8 mouse cellular contexts compared by ENCODE assay signal in genomic region chr3:131337749-131338148, GRCm38 (mm10). TPM values are rescaled to one million over a fixed set of nuclear protein-coding genes. Genes with fewer than 3 reads are reported as not detected.
DNase-seq lines count a peak whose midpoint lies in the region; TF ChIP-seq lines count a peak whose summit lies in the region.
"Not testable (repeated sequence)": the region's sequence is repeated elsewhere in the genome, so short reads cannot be mapped to it uniquely, and the experiment has no call there.
"Had no signal": no experiment of that assay in that cellular context is flagged by ENCODE, and none has a peak within 500 bp of the region (broad histone marks: within the 10 kb centered on the region; RNA-seq: fewer than 3 reads in every experiment).

No protein-coding gene starts in this region.

- DNase-seq in kidney, adult 11 months, result peak; percentile 39
- DNase-seq in kidney, adult 18-20 months, result peak; percentile 37
- peak; percentile 72 for DNase-seq in kidney, adult 2 months
- DNase-seq in kidney, adult 9 months, result peak; percentile 76
- DNase-seq in kidney, postnatal 25 days, result peak; percentile 49 to 63
- DNase-seq in kidney, postnatal 36 days, result peak; percentile 58 to 71
- peak; percentile 70 for DNase-seq in liver, adult 2 months (ENCODE audit: extremely low read depth, low read depth, low spot score)

- WGBS in kidney, adult 2 months, result 59% methylated on average over 7 of the region's 7 CpGs
- WGBS in liver, adult 2 months, result 36% methylated on average over 7 of the region's 7 CpGs

- not testable (repeated sequence) for H3K79me2 ChIP-seq in liver, adult 2 months (ENCODE audit: control insufficient read depth, insufficient read depth, low read length)

- not testable (repeated sequence) for TF ChIP-seq CTCF in kidney, adult 2 months (conservative IDR thresholded peaks at IDR 0.05; ENCODE audit: insufficient read depth, insufficient read length, low read depth, low read length); liver, adult 2 months (IDR thresholded peaks at IDR 0.05; ENCODE audit: low read depth, low read length)

- TF ChIP-seq POLR2A in kidney, adult 2 months (IDR thresholded peaks at IDR 0.05; ENCODE audit: low read depth, low read length); liver, adult 2 months (IDR thresholded peaks at IDR 0.05; ENCODE audit: extremely low read depth, insufficient read depth, low read length): not testable (repeated sequence)

- H3K36me3 ChIP-seq in kidney, adult 2 months (ENCODE audit: control insufficient read depth, insufficient read depth, low read length); liver, adult 2 months (ENCODE audit: control insufficient read depth, insufficient read depth, low read length): not testable (repeated sequence)

- not testable (repeated sequence) for H3K27ac ChIP-seq in kidney, adult 2 months (ENCODE audit: insufficient read depth, low read depth, low read length)
- H3K27ac ChIP-seq in liver, adult 2 months (replicated peaks; ENCODE audit: insufficient read depth, low read depth, low read length), result peak overlapping the region; percentile 76; the same call in 1 of the 2 replicates

- H3K4me3 ChIP-seq in kidney, adult 2 months (ENCODE audit: insufficient read depth, low read depth, low read length); liver, adult 2 months (ENCODE audit: insufficient read depth, low read depth, low read length): not testable (repeated sequence)

- not testable (repeated sequence) for H3K9ac ChIP-seq in liver, adult 2 months (ENCODE audit: low read depth, low read length)

- H3K27me3 ChIP-seq in kidney, adult 2 months (replicated peaks; ENCODE audit: control insufficient read depth, insufficient read depth, low read length); liver, adult 2 months (ENCODE audit: control insufficient read depth, insufficient read depth, low read length): not testable (repeated sequence)

- H3K4me1 ChIP-seq in kidney, adult 2 months (ENCODE audit: control insufficient read depth, insufficient read depth, low read length), result peaks cover 16% of the 10 kb centered on the region
- not testable (repeated sequence) for H3K4me1 ChIP-seq in liver, adult 2 months (ENCODE audit: control insufficient read depth, insufficient read depth, low read length)

RNA-seq across cellular contexts. Expression of gene Cyp2u1, which starts 34.7 kb away (rescaled TPM):
- polyA plus RNA-seq in kidney, adult 2 months (2012; rRNA removed), result 7.8 and 9.4 TPM in 2 replicates
- total RNA-seq in liver, adult 2 months (2014; rRNA removed), result 6.0 and 17.4 TPM in 2 replicates
- polyA plus RNA-seq in liver, adult 2 months (2012; rRNA removed), result 10.4 and 21.0 TPM in 2 replicates
- polyA plus RNA-seq: G1E had no signal
